Mouse (Mus musculus): Measurements from ENCODE around the gene Aldh3a1.
"Not testable (repeated sequence)": the region's sequence is repeated elsewhere in the genome, so short reads cannot be mapped to it uniquely, and the experiment has no call there.

Aldh3a1 gene

GRCm38 (mm10) chr11:61207487-61208246, at the start of gene Aldh3a1:
Gene Aldh3a1, plus strand, starts transcription at chr11:61207537.
- DNase-seq (ENCODE audit: low read depth in 1 of 2, low spot score in 2 of 2) = no peak

DNA sequence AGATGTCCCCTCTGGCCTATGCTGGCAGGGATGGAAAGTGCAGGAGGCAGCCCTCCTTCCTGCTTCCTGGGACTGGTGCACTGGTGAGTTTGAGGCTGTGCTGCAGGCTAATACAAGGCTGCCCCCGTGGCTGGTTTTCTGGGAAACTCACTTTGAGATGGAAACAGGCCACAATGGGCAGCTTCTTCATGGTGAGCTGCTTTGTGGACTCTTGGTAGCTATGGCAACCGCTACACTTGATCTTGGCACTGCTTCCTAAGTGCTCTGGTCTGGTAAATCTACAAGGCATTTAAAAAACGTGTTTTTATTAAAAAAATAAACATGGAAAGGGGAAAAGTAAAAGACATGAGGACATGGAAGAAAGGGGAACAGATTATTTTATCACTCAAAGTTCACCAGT, 49.2 kb upstream of the Aldh3a1 start:
- no peak for DNase-seq (ENCODE audit: low read depth in 1 of 2, low spot score in 2 of 2)

GRCm38 (mm10) chr11:61159796-61160732, 47.3 kb upstream of the Aldh3a1 start:
- no peak for DNase-seq (ENCODE audit: low read depth in 1 of 2, low spot score in 2 of 2)

- DNase-seq (ENCODE audit: low read depth in 1 of 2, low spot score in 2 of 2) = no peak
These were observed 46.2 kb upstream of the Aldh3a1 start for GRCm38 (mm10) chr11:61161121-61161520.

DNA sequence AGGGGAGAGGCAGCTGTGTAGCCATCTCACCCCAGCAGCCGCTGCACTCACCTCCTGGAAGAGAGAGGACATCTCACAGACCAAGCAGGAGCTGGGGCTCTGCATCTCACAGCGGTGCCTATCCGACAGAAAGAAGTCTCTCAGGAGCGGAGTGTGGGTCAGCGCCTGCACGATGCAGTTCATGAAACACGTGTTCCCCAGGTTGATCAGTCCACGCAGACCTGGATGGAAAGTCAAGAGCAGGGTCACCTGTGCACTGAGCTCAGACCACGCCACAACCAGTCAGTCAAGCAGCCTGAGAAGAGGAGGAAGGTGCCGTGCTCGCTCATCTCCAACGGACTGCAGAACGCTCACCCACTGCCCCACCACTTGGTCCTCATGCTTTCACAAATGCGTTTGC, 44.6 kb upstream of the Aldh3a1 start:
- no peak for DNase-seq (ENCODE audit: low read depth in 1 of 2, low spot score in 2 of 2)

- DNase-seq (ENCODE audit: low read depth in 1 of 2, low spot score in 2 of 2) = no peak
These were observed 44.0 kb upstream of the Aldh3a1 start for GRCm38 (mm10) chr11:61163341-61163740.

DNA sequence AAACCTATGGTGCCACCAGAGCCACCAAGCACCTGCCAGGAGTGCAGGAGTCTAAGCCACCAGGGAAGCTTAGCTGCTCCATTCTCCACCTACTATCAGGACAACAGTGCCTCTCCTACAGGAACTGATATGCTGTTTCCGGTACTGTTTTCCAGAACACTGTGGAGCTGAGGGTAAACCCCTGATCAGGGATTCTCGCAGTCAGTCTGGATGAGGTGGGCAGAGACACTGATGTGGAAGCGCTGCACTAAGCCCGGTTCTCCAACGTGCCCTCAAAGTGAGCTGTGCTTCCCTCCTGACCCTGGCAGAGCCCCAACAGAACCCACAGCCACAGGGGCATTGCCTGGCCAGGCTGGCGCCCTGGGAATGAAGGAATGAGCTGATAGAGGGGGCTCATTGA, 43.0 kb upstream of the Aldh3a1 start:
- no peak for DNase-seq (ENCODE audit: low read depth in 1 of 2, low spot score in 2 of 2)

GRCm38 (mm10) chr11:61164881-61165280, 42.5 kb upstream of the Aldh3a1 start:
- no peak for DNase-seq (ENCODE audit: low read depth in 1 of 2, low spot score in 2 of 2)

GRCm38 (mm10) chr11:61170184-61170583, 37.2 kb upstream of the Aldh3a1 start:
- no peak for DNase-seq (ENCODE audit: low read depth in 1 of 2, low spot score in 2 of 2)

GRCm38 (mm10) chr11:61173477-61173876, 33.9 kb upstream of the Aldh3a1 start:
- not testable (repeated sequence) for DNase-seq (ENCODE audit: low read depth in 1 of 2, low spot score in 2 of 2)

GRCm38 (mm10) chr11:61174291-61174820, 33.0 kb upstream of the Aldh3a1 start:
- peak in 1 of 2 experiments; percentile 8 for DNase-seq (ENCODE audit: low read depth in 1 of 2, low spot score in 2 of 2)

GRCm38 (mm10) chr11:61174821-61175658, 32.3 kb upstream of the Aldh3a1 start, which contains the start of gene Usp22:
Gene Usp22, minus strand, starts transcription at chr11:61175055.
- DNase-seq (ENCODE audit: low read depth in 1 of 2, low spot score in 2 of 2) = peak; percentile 99 to 100

GRCm38 (mm10) chr11:61175778-61176177, 31.6 kb upstream of the Aldh3a1 start:
- no peak for DNase-seq (ENCODE audit: low read depth in 1 of 2, low spot score in 2 of 2)

- peak; percentile 13 to 18 for DNase-seq (ENCODE audit: low read depth in 1 of 2, low spot score in 2 of 2)
These were observed 31.0 kb upstream of the Aldh3a1 start for GRCm38 (mm10) chr11:61176321-61176720.

GRCm38 (mm10) chr11:61180361-61180760, 27.0 kb upstream of the Aldh3a1 start:
- no peak for DNase-seq (ENCODE audit: low read depth in 1 of 2, low spot score in 2 of 2)

DNA sequence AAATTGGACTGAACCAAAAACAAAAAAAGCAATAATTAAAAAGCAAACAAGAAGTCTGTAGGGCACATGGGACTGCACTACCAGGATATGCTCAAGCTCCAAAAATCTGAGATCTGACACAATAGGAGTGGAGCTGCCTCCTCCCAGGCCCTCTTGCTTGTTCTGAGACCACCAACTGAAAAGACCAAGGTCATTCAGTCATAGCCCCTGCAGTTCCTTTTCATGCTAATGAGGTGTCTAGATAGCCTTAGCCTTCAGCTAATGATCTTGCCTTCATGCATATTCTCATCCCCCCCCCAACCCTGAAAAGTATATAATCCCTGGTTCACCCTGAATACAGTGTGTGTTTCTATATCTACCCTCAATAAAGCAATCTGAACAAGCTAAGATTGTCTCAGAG, 25.7 kb upstream of the Aldh3a1 start:
- no peak for DNase-seq (ENCODE audit: low read depth in 1 of 2, low spot score in 2 of 2)

DNA sequence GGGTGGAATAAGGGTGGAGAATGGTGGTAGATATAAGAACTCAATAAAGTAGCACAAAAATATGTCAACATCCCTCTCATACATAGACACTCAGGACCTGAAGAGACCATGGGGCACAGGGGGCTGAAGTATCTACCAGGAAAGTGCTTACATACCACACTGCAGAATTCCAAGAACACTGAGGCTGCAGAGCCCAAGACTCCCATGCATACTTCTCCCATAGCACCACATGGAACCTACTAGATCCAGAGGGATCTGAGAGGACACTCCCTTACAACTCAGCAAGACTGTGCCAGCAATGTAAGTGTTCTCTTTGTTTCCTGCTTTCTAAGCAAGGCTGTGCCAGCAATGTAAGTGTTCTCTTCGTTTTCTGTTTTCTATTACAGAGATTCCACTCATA, 23.5 kb upstream of the Aldh3a1 start:
- DNase-seq (ENCODE audit: low read depth in 1 of 2, low spot score in 2 of 2) = no peak

GRCm38 (mm10) chr11:61190776-61191175, 16.6 kb upstream of the Aldh3a1 start:
- DNase-seq (ENCODE audit: low read depth in 1 of 2, low spot score in 2 of 2) = no peak

GRCm38 (mm10) chr11:61192123-61192522, 15.2 kb upstream of the Aldh3a1 start:
- not testable (repeated sequence) for DNase-seq (ENCODE audit: low read depth in 1 of 2, low spot score in 2 of 2)

GRCm38 (mm10) chr11:61192779-61193178, 14.6 kb upstream of the Aldh3a1 start:
- DNase-seq (ENCODE audit: low read depth in 1 of 2, low spot score in 2 of 2) = no peak

- DNase-seq (ENCODE audit: low read depth in 1 of 2, low spot score in 2 of 2) = peak; percentile 37 to 59
These were observed 13.9 kb upstream of the Aldh3a1 start for GRCm38 (mm10) chr11:61193392-61193791.
